Mouse (Mus musculus) liver, adult 2 months (tissue): ENCODE measurements at regions not wholly inside any gene's neighbourhood (a gene's known extent, or its start where the extent isn't known, plus 50 kb on each side); places are given as distances from the start of the nearest gene placed in this dataset.

Source experiments
- CTCF ChIP-seq: fragments of 200-500 bp; IDR thresholded peaks from 2 replicates; pipeline ENCODE4 v1.5.1; 2011; ENCODE audit warnings: low read depth, low read length, control low read depth
- POLR2A ChIP-seq: fragments of 200-500 bp; IDR thresholded peaks from 2 replicates; pipeline ENCODE4 v1.6.1; 2011; ENCODE audit warnings: low read length, control low read depth; ENCODE audit not compliant: insufficient read depth; ENCODE audit errors: extremely low read depth

- TF ChIP-seq CTCF (no peak), POLR2A (no peak)
These were observed 121.2 kb upstream of the Dyrk2 start for GRCm38 (mm10) chr10:118991213-118991612.
